Mouse (Mus musculus): ENCODE data around the gene Olfr111. TPM values are rescaled to one million over a fixed set of nuclear protein-coding genes. Genes with fewer than 3 reads are reported as not detected.
"Not testable (repeated sequence)": the region's sequence is repeated elsewhere in the genome, so short reads cannot be mapped to it uniquely, and the experiment has no call there.

Olfr111 gene
- not detected in 2 replicates for polyA plus RNA-seq (2015; fragmentation: Nextera tagmentation; extraction: Ambion mirVana)

- Histone ChIP-seq H3K36me3 (replicated peaks) (no peaks in the 10 kb centered on the region), H3K4me1 (replicated peaks) (no peaks in the 10 kb centered on the region), H3K27ac (replicated peaks) (no peak within 1 kb of the TSS), H3K27me3 (no peaks in the 10 kb centered on the region), H3K4me3 (replicated peaks) (no peak within 1 kb of the TSS), H3K9me3 (replicated peaks) (no peaks in the 10 kb centered on the region), H3K4me2 (no peak within 1 kb of the TSS), H3K9ac (no peak within 1 kb of the TSS)
- ATAC-seq (ENCODE audit: insufficient read depth), result no peak
- WGBS (ENCODE audit: insufficient replicate concordance), result 66% methylated on average over 4 of the region's 4 CpGs
These were observed at the start of gene Olfr111 for GRCm38 (mm10) chr17:37507730-37508129. TSS of gene Olfr111 (plus strand) at chr17:37508030.

- Histone ChIP-seq H3K27me3 (no peaks in the 10 kb centered on the region), H3K4me2 (no peak within 1 kb of the TSS), H3K9me3 (replicated peaks) (no peaks in the 10 kb centered on the region), H3K36me3 (replicated peaks) (no peaks in the 10 kb centered on the region), H3K9ac (no peak within 1 kb of the TSS), H3K4me1 (replicated peaks) (no peaks in the 10 kb centered on the region), H3K27ac (replicated peaks) (no peak within 1 kb of the TSS), H3K4me3 (replicated peaks) (no peak within 1 kb of the TSS)
- ATAC-seq (ENCODE audit: insufficient read depth), result no peak
- 61% methylated on average over 1 of the region's 1 CpGs for WGBS (ENCODE audit: insufficient replicate concordance)
These were observed 49.2 kb upstream of the Olfr111 start, which contains the start of gene Olfr109 for GRCm38 (mm10) chr17:37458616-37459015. TSS of gene Olfr109 (plus strand) at chr17:37458916.

GRCm38 (mm10) chr17:37483452-37483851 lies 24.4 kb upstream of the Olfr111 start, which contains the start of gene H2-M2:
TSS of gene H2-M2 (minus strand) at chr17:37483552.
- no peak within 1 kb of the TSS for H3K27ac ChIP-seq (replicated peaks)
- H3K9ac ChIP-seq, result no peak within 1 kb of the TSS
- no peak for ATAC-seq (ENCODE audit: insufficient read depth)
- H3K9me3 ChIP-seq (replicated peaks), result no peaks in the 10 kb centered on the region
- 50% methylated on average over 2 of the region's 2 CpGs for WGBS (ENCODE audit: insufficient replicate concordance)
- H3K36me3 ChIP-seq (replicated peaks), result no peaks in the 10 kb centered on the region
- H3K27me3 ChIP-seq, result no peaks in the 10 kb centered on the region
- H3K4me3 ChIP-seq (replicated peaks), result no peak within 1 kb of the TSS
- H3K4me2 ChIP-seq, result no peak within 1 kb of the TSS
- no peaks in the 10 kb centered on the region for H3K4me1 ChIP-seq (replicated peaks)

- Histone ChIP-seq H3K9me3 (replicated peaks) (no peaks in the 10 kb centered on the region), H3K4me3 (replicated peaks) (no peak within 1 kb of the TSS), H3K27ac (replicated peaks) (no peak within 1 kb of the TSS), H3K4me1 (replicated peaks) (no peaks in the 10 kb centered on the region), H3K27me3 (no peaks in the 10 kb centered on the region), H3K4me2 (no peak within 1 kb of the TSS), H3K36me3 (replicated peaks) (no peaks in the 10 kb centered on the region), H3K9ac (no peak within 1 kb of the TSS)
- no peak for ATAC-seq (ENCODE audit: insufficient read depth)
- 13% methylated on average over 1 of the region's 1 CpGs for WGBS (ENCODE audit: insufficient replicate concordance)
These were observed 15.8 kb upstream of the Olfr111 start, which contains the start of gene Olfr110 for GRCm38 (mm10) chr17:37491930-37492518. TSS of gene Olfr110 (plus strand) at chr17:37492468.

- H3K4me2 ChIP-seq; H3K36me3 ChIP-seq (replicated peaks); H3K9me3 ChIP-seq (replicated peaks); H3K9ac ChIP-seq; H3K27ac ChIP-seq (replicated peaks); H3K4me1 ChIP-seq (replicated peaks); ATAC-seq (ENCODE audit: insufficient read depth); H3K27me3 ChIP-seq; H3K4me3 ChIP-seq (replicated peaks): not testable (repeated sequence)
These were observed 16.8 kb downstream of the Olfr111 start for GRCm38 (mm10) chr17:37524612-37525011.

- not testable (repeated sequence) for H3K27ac ChIP-seq (replicated peaks); H3K4me2 ChIP-seq; H3K27me3 ChIP-seq; H3K4me1 ChIP-seq (replicated peaks); H3K36me3 ChIP-seq (replicated peaks); ATAC-seq (ENCODE audit: insufficient read depth); H3K4me3 ChIP-seq (replicated peaks); H3K9me3 ChIP-seq (replicated peaks); H3K9ac ChIP-seq
- 6% methylated on average over 1 of the region's 1 CpGs for WGBS (ENCODE audit: insufficient replicate concordance)
These were observed 17.6 kb downstream of the Olfr111 start for GRCm38 (mm10) chr17:37525427-37525826.

GRCm38 (mm10) chr17:37535173-37535572 lies 27.3 kb downstream of the Olfr111 start:
- Histone ChIP-seq H3K4me3 (replicated peaks) (no peak overlapping the region), H3K9ac (no peak overlapping the region), H3K4me1 (replicated peaks) (no peaks in the 10 kb centered on the region), H3K27me3 (no peaks in the 10 kb centered on the region), H3K36me3 (replicated peaks) (no peaks in the 10 kb centered on the region), H3K9me3 (replicated peaks) (no peaks in the 10 kb centered on the region), H3K27ac (replicated peaks) (no peak overlapping the region), H3K4me2 (no peak overlapping the region)
- ATAC-seq (ENCODE audit: insufficient read depth), result no peak

- not testable (repeated sequence) for H3K9me3 ChIP-seq (replicated peaks); H3K4me3 ChIP-seq (replicated peaks); H3K4me2 ChIP-seq; H3K4me1 ChIP-seq (replicated peaks); H3K9ac ChIP-seq; H3K27ac ChIP-seq (replicated peaks); H3K36me3 ChIP-seq (replicated peaks); H3K27me3 ChIP-seq; ATAC-seq (ENCODE audit: insufficient read depth)
- WGBS (ENCODE audit: insufficient replicate concordance), result 15% methylated on average over 1 of the region's 1 CpGs
These were observed 30.6 kb downstream of the Olfr111 start for GRCm38 (mm10) chr17:37538416-37538815.

- no peaks in the 10 kb centered on the region for H3K27me3 ChIP-seq
- 68% methylated on average over 3 of the region's 4 CpGs for WGBS (ENCODE audit: insufficient replicate concordance)
These were observed 33.8 kb downstream of the Olfr111 start for GRCm38 (mm10) chr17:37541454-37542119.

GRCm38 (mm10) chr17:37543800-37544435 lies 36.1 kb downstream of the Olfr111 start:
- H3K4me2 ChIP-seq, result no peak overlapping the region
- H3K9ac ChIP-seq, result no peak overlapping the region
- H3K27me3 ChIP-seq, result no peaks in the 10 kb centered on the region
- WGBS (ENCODE audit: insufficient replicate concordance), result 38% methylated on average over 3 of the region's 3 CpGs
- no peak overlapping the region for H3K4me3 ChIP-seq (replicated peaks)
- no peaks in the 10 kb centered on the region for H3K9me3 ChIP-seq (replicated peaks)
- no peak for ATAC-seq (ENCODE audit: insufficient read depth)
- H3K4me1 ChIP-seq (replicated peaks), result no peaks in the 10 kb centered on the region
- H3K36me3 ChIP-seq (replicated peaks), result no peaks in the 10 kb centered on the region
- no peak overlapping the region for H3K27ac ChIP-seq (replicated peaks)

More at GRCm38 (mm10) chr17:37541454-37542119, 33.8 kb downstream of the Olfr111 start:
- ATAC-seq (ENCODE audit: insufficient read depth), result no peak
- H3K36me3 ChIP-seq (replicated peaks), result no peaks in the 10 kb centered on the region
- no peak overlapping the region for H3K4me2 ChIP-seq
- no peak overlapping the region for H3K27ac ChIP-seq (replicated peaks)
- H3K9ac ChIP-seq, result no peak overlapping the region
- H3K4me3 ChIP-seq (replicated peaks), result no peak overlapping the region
- H3K4me1 ChIP-seq (replicated peaks), result no peaks in the 10 kb centered on the region
- no peaks in the 10 kb centered on the region for H3K9me3 ChIP-seq (replicated peaks)

- Histone ChIP-seq H3K4me3 (replicated peaks) (no peak overlapping the region), H3K9ac (no peak overlapping the region), H3K4me2 (no peak overlapping the region), H3K36me3 (replicated peaks) (no peaks in the 10 kb centered on the region), H3K27ac (replicated peaks) (no peak overlapping the region), H3K9me3 (replicated peaks) (no peaks in the 10 kb centered on the region), H3K27me3 (no peaks in the 10 kb centered on the region), H3K4me1 (replicated peaks) (no peaks in the 10 kb centered on the region)
- 39% methylated on average over 1 of the region's 1 CpGs for WGBS (ENCODE audit: insufficient replicate concordance)
- ATAC-seq (ENCODE audit: insufficient read depth), result no peak
These were observed 51.2 kb downstream of the Olfr111 start for GRCm38 (mm10) chr17:37558913-37559615.
